Mouse (Mus musculus): ENCODE data around the gene Arhgef7.
A peak's percentile ranks its signal among the peaks of the same experiment; 100 is the strongest.

The Arhgef7 gene

DNA sequence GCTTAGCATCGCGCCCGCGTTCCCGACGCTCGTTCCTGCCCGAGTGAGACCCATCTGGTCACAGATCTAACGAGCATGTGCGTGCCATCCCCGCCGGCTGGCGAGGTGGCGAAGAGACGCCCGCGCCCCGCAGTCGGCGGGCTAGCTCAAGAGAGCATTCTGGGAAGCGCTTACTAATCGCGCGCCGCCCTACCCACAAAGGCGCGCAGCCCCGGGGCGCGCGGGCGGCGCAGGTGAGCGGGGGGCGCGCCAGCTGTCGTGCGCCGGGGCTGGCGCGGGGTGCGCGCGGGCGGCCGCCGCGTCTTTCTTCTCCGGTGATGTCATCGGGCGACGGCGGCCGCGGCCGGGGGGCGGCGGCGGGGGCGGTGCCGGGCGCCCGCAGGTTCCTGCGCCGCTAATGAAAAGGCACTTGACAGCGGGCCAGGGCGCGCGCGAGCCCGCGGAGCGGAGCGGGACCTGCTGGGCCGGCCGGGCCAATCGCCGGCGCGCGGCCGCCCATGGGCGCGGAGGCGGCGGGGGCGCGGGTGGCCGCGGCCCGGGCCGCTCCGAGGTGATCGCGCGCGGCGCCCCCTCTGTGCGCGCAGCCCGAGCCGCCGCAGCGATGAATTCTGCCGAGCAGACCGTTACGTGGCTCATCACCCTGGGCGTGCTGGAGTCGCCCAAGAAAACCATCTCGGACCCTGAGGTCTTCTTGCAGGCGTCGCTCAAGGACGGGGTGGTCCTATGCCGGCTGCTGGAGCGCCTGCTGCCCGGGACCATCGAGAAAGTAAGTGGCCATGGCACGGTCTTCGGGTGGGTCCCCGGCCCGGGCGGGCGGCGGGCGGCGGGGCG is at the start of gene Arhgef7:
Gene Arhgef7 (plus strand): TSS at position 71 of the 831 bp plus-strand sequence.
- peak; percentile 43 for DNase-seq (ENCODE audit: low spot score)

DNA sequence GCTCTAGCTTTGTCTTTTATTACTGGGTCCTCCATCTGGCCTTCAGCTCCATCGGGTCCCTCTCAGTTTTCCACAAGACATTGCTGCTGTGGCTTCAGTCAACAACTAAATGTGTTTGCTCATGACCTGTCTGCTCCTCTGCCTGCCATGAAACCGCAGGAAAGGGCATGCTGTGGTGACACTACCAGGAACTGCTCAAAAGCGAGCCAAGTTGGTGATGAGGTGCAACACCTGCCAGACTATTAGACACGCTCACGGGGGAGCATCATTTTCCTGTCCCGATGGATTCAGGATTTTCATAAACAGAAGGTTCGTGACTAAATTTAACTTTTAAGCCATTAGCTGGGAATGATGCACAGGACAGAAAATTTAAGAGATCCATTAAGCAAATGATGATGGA is 43.0 kb upstream of the Arhgef7 start:
- DNase-seq (ENCODE audit: low spot score), result no peak

DNA sequence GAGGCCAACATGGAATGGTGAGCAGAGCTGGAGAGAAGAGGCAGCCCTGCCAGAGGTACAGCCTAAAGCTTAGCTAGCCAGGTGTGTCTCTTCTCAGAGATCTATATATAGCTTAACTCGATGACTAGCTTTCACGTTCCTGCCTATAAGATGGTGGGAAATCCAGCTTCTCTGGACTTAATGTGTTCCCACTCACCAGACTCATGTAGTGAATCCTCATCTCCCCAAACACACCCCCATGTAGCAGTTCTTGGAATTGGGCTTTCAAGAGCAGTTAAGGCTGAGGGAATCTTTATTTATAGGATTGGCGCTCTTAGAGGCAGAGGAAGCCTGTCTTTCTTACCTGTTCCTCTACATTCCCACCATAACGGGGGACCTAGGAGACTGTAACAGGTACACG is 40.3 kb upstream of the Arhgef7 start:
- DNase-seq (ENCODE audit: low spot score), result no peak

DNA sequence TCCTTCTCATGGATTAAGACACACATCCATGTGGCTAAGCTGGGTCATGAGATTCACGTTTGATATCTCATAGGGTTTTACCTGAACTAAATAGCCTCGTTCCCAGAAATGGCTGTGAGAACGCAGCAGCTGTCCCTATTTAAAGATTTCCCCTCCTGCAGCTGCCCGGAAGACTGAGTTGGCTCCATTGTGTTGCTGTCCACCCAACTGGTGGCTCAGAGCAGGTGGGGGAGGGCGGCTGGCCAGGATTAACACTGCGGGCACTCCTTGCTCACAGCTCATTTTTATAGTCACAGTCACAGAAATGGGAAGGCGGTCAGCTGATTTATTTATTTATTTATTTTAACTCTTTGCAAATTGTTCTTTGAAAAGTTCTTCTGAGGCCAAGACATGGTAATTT is 37.6 kb upstream of the Arhgef7 start:
- no peak for DNase-seq (ENCODE audit: low spot score)

DNA sequence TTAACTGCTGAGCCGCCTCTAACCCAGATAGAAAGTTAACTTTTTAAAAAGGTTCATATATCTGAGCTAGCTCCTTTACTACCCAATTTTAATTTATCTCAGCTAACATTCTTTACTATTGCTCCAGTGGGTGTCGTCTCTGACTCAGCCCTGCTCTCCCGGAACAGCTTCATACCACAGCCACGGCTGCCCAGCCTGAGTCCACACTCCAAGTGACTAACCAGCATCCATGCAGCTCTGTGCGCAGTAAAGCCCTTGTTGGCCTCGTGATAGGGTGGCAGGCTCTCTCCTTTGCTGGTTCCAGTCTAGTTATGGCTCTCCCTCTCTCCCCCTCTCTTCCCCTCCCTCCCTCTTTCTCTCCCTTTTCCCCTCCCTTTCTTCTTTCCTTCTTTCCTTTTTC is 36.2 kb upstream of the Arhgef7 start:
- DNase-seq (ENCODE audit: low spot score), result no peak

DNA sequence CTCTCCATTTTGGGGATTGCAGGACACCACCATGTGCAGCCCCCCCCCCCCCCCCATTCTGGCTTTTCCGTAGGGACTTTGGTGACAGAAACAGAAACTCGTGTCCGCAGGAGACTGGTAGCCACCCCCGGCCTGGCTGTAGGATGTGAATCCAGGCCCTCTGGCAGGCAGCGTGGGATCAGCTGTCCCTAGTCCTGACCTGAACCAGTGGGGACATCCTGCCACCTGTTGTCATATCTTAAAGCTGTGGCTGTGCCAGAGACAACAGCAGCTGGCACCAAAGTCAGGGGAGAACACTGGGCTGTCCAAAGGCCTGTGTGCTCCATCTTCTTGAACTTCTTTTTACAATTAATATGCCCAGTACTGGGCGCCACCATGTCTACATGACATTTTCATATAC is 35.8 kb upstream of the Arhgef7 start:
- no peak for DNase-seq (ENCODE audit: low spot score)

DNA sequence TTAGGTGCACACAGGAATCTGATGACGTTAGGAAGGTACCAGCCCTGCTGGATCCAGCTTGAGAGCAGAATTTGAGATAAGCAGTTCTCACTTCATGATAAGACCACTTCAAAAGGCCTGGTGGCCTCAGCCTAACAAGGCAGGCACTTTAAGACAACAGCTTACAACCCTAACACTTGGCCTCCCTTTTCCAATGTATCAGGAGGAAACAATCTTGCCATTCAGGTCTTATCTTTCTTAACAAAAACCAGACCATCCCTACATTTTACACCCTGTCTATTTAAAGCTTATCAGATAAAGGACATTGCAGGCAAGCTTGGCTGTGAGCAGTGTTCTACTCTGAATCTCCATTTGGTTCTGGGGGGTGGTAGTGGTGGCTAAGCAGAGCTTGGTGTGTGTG is 35.1 kb upstream of the Arhgef7 start:
- no peak for DNase-seq (ENCODE audit: low spot score)

DNA sequence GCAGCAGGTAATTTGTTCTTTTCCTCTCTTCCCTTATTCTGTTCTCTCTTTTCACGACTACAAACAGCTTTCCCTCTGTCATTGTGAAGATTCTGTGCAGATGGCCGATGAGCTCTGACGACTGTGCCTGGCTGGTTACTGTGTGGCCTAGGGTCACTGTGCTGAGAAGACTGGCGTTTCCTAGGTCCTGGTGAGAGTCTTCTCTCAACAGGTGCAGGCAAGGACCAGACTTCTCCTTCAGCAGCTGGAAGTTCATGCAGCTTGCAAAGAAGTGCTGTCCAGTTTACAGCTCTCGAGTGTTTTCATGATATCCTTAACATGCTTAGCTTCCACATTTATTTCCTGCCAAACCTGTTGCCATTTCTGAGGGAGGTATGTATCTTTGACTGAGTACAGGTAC is 33.5 kb upstream of the Arhgef7 start:
- DNase-seq (ENCODE audit: low spot score), result no peak

DNA sequence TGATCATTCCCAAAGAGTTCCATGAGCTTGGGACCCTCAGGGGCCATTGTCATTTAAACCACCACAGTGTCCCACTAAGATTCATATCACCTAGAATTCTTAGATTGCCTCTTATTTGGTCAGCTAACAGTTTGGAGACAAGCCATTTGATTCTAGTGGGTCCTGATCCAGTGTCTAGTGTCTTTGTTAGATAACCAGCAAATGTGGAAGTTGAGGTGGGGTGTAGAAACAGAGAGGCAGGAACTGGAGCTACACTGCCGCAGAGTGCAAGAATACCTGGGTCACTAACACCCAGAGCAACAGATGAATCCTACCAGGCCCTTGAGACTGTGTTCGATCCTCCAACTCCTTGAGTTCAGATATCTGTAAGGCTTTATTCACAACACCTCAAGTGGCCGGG is 31.3 kb upstream of the Arhgef7 start:
- DNase-seq (ENCODE audit: low spot score), result no peak

DNA sequence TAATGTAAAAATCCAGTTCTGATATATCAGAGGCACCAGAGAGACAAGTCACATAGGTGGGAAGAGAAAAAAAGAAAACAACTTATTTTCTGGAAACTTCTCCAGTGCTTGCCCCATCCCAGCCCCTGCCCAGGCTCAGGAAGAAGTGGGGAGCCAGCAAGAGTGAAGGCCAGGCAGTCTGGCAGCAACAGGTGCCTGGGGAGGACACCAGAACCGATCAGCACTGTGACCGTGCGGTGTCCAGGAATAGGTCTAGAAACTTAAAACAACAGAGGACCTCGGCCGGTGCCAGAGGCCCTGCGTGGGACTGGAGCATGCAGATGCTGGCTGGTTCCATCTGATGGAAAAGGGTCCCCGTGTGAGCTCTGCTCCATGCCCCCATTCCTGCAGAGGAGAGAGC is 30.1 kb upstream of the Arhgef7 start:
- no peak for DNase-seq (ENCODE audit: low spot score)

DNA sequence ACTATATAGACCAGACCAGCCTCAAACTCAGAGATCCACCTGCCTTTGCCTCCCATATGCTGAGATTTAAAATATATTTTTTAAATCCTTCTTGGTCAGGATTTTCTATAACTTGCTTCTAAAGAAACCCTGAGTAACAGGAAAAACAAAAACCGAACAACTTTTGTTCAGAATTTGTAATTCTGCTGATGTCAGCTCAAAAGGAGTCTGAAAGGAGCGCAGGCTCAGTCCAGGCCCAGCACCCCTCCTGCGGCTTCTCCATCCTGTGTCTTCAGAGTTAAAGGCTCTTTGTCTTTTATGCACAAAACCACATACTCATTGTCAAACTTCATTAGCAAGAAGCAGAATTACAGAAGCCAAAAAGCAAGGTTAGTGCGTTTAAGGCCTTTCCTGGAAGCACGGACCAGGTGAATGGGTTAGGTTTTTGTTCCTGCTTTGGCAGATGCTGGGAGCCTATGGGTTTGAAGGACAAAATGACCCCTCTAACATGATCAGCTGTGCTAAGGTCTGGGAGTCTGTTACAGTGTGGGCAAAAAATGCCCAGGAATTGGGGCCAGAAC is 28.0 kb upstream of the Arhgef7 start:
- no peak for DNase-seq (ENCODE audit: low spot score)

DNA sequence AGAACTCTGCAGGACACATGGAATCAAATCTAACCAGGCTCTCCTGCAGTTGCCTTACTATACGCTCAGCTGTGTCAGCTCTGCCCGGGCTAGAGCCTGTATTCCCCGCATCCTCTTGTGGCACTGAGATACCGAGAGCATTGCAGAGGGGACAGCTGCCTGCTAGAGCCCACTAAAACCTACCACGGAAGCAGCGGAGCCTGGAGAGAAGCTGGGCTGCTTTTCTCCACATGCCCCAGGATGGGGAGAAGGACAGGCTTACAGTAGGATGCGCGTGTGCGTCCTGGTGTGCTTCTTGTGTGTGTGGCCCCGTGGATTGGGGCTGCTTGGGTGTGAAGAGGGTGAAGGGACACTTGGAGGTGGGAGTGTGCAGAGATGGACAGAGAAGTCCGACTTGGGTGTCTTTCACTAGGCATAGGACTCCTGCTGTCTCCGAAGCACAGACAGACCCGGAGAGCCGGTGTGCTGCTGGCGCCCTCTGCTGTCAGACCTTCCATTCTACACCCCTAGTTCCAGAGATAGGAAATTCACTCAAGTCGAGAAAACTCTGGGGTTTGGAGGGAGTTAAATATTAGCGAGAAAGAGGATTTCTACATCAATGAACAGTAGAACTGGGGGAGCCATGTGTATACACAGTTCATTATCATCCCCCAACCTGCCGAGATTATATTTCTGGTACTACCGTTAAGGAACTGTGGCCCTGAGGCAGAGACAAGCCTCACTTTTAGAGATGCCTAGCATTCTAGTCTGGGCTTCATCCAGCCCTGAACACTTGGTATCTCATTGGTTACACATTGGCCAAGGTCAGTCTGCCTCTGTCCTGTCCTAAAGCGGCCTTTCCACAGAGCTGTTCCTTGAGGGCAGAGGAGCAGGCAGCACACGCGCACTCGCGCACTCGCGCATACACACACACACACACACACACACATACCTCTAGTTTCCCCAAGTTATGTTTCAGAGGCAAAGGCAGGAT is 27.2 kb upstream of the Arhgef7 start:
- DNase-seq (ENCODE audit: low spot score), result peak; percentile 75

DNA sequence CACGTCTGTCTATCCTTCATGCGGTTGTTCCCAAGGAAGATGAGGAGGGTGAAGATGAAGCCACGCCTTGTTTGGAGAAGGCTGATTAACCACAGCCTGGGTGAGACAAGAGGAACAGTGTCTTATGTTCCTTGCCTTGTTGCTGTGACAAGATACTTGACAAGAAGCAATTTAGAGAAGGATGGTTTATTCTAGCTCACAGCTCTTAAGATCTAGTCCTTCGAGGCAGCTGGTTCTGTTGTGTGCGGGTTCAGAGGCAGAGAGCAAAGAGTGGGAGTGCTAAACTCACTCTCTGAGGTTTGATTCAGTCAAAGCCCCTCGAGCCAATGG is 26.5 kb upstream of the Arhgef7 start, which contains the start of gene 1700016D06Rik:
Gene 1700016D06Rik (minus strand): TSS at position 31 of the 330 bp plus-strand sequence.
- no peak for DNase-seq (ENCODE audit: low spot score)

DNA sequence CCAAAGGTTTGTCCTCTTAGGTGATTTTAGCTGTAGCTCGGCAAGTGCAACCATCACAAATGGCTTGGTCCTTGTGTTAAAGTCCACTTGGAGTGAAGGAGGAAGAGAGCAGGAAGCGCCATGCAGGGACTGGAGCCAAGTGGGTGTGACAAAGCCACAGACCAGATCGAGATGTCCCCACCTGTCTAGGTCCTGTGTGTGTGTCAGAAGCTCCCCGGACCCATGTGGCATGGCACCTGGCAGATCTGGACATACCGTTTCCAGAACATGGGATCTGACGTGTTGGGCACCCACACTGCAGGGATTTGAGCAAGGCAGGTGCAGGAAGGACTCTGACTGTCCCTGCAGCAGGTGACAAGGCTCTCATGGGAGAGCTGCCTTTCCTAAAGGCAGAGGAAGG is 26.1 kb upstream of the Arhgef7 start:
- DNase-seq (ENCODE audit: low spot score), result no peak

DNA sequence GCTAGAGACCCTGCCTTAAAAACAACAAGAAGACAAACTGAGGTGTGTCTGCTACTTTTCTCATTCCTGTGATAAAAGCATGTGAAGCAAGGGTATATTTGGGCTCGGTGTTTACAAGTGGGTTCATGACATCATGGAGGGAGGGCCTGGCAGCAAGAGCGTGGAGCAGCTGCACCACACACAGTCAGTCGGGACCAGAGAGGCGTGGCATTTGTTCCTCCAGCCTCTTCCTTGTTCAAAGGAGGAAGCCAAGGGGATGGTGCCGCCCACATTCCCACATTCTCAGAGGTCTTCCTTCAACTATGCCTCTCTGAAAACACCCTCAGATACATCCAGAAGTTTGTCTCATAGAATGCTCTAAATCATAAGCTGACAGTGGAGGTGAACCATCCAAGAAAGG is 23.7 kb upstream of the Arhgef7 start:
- no peak for DNase-seq (ENCODE audit: low spot score)

DNA sequence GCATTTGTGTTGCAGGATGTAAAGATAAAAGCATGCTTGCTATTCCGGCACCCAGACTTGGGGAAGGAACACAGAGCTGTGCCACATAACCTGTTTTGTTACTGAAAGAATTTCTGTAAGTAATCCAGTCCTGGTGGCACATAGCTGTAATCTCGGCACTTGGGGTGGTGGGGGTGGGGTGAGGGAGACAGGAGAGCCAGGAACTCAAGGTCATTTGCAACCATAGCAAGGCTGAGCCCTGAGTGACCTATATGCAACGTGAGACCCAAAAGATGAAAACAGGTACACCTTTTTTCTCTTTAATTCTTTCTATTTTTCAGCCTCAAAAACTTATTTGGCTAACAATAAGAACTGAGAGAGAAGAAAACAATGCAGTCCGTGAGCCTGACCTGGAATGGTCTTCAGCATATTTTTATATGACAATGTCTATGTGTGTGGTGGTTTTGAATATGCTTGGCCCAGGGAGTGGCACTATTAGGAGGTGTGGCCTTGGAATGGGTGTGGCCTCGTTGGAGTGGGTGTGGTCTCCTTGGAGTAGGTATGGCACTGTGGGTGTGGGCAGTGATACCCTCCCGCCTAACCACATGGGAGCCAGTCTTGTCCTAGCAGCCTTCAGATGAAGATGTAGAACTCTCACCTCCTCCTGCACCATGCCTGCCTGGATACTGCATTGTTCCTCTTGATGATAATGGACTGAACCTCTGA is 22.7 kb upstream of the Arhgef7 start:
- no peak for DNase-seq (ENCODE audit: low spot score)

DNA sequence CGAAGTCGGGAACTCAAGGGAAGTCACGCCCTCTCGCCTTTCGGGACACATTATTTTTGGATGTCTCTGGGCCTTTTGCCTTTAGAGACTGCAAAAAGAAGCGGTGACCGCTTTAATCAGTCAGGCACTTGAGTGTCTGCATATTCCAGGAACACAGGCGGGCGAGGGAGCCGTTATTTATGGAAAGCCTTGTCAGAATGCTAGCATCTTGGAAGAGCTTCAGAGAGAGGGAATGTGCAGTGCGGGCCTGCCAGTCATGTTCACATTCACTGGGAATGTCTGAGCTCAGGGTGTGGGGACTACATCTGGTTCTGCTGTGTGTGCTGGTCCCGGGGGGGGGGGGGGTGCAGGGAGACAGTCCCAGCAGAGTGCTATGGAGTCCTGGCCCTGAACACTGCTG is 21.7 kb upstream of the Arhgef7 start:
- DNase-seq (ENCODE audit: low spot score), result no peak

DNA sequence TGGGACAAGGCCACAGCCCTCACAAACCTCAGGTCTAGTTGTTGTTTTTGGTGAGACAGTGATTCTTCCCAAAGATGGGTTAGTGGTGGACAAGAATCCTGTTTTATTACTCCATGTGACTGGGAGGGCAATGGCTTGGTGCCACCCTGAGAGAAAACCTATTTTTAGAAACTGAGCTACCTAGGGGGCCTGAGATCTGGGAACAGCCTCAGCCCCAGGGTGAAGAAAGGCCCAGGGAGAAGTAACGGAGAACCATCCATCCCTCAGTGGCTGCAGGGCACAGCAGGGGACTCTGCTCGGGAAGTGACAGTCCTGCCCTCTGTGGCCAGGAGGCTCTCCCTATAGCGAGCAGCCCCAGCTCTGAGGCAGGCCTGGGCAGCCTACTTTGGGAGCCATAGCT is 19.8 kb upstream of the Arhgef7 start:
- DNase-seq (ENCODE audit: low spot score), result no peak

DNA sequence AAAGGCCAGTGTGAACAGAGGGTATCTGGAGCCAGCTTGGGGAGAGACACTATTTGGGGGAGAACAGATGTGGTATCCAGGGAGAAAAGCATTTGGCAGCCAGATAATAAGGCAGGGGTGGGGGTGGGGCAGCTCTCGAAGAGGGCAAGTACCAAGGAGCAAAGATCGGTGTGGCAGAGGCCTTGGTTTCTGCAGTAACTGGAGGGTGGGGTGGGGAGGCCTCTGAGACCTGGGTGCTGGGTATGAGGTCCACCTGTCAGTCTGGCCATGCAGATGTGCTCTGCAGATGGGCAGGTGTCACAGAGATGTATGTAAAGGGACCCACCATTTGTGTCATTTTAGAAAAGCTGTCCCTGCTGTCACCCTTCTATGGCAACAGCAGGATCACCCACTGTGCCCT is 18.7 kb upstream of the Arhgef7 start:
- no peak for DNase-seq (ENCODE audit: low spot score)

DNA sequence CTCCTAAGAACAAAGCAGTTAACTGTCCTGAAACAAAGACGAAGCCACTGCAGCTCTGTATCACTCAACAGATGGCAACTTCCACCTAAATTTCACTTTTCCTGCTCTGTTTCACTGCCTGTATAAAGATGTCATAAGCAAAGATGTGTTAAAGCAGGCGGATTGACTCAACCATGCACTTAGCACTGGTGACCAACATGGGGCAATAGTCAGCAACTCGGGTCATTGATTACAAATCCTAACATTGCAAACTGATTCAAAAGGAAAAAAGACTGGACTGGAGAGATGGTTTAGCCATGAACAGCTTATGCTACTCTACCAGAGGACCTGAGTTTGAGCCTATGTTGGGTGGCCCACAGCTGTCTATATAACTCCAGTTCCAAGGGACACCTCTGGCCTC is 18.0 kb upstream of the Arhgef7 start:
- DNase-seq (ENCODE audit: low spot score), result no peak

DNA sequence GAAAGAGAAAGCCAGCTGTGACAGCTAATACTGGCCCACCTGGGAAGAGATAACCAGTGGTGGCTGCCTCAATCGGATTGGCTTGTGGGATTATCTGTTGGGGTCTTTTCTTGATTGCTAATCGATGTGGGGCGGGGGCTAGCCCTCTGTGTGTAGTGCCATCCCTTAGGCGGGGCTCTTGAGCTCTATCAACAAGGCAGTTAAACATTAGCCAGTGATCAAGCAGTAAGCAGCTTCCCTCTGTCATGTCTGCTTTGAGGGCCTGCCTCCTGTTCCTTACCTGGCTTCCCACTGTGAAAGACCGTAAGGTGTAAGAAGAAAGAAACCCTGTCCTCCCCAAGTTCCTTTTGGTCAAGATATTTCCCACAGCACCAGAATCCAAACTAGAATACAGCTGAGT is 17.1 kb upstream of the Arhgef7 start:
- peak; percentile 63 for DNase-seq (ENCODE audit: low spot score)

DNA sequence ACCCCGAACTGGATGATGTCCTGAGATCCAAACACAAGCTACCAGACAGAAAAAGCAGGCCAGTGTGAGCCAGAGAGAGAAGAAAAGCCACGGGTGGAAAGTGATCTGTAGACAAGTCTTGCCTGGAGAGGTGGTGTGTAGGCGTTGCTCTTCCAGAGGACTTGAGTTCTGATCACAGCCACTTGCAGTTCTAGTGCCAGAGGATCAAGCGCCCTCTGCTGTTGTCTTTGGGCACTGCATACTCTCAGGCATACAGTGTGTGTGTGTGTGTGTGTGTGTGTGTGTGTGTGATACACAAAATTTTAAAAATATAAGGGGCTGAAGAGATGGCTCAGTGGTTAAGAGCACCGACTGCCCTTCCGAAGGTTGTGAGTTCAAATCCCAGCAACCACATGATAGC is 15.3 kb upstream of the Arhgef7 start:
- DNase-seq (ENCODE audit: low spot score), result no peak

Measured in yolk sac, embryonic 10.5 days (tissue).